Mouse (Mus musculus) forebrain, embryonic 11.5 days (tissue): Measurements from ENCODE around the gene Ssu72. TPM values are rescaled to one million over a fixed set of nuclear protein-coding genes. Genes with fewer than 3 reads are reported as not detected.

ENCODE experiments used
- ATAC-seq: fragments of 200-750 bp; cut with Nextera tagmentation; replicated peaks from 2 replicates; pipeline ENCODE4 v1.8.0; 2017; ENCODE audit warnings: moderate TSS enrichment; ENCODE audit not compliant: low FRiP score
- DNase-seq: peaks from one replicate; pipeline ENCODE4 v3.0.0-alpha.2; 2017; ENCODE audit warnings: low spot score
- H3K27ac ChIP-seq: fragments of 300-500 bp; sonication (generic); 2 replicates; pipeline ENCODE4 v1.5.1; 2014; ENCODE audit warnings: low read depth, low read length
- H3K27me3 ChIP-seq: fragments of 300-500 bp; sonication (generic); 2 replicates; pipeline ENCODE4 v1.6.1; 2014; ENCODE audit warnings: mild to moderate bottlenecking, low read length, mixed read lengths; ENCODE audit not compliant: control insufficient read depth, insufficient read depth
- H3K36me3 ChIP-seq: fragments of 300-500 bp; sonication (generic); 2 replicates; pipeline ENCODE4 v1.6.1; 2014; ENCODE audit warnings: mild to moderate bottlenecking, low read length, moderate library complexity, mixed read lengths; ENCODE audit not compliant: control insufficient read depth, insufficient read depth
- H3K4me1 ChIP-seq: fragments of 300-500 bp; sonication (generic); replicated peaks from 2 replicates; pipeline ENCODE4 v1.6.1; 2014; ENCODE audit warnings: low read length, mixed read lengths; ENCODE audit not compliant: control insufficient read depth, insufficient read depth
- H3K4me2 ChIP-seq: fragments of 300-500 bp; sonication (generic); 2 replicates; pipeline ENCODE4 v1.6.1; 2014; ENCODE audit warnings: low read depth, mild to moderate bottlenecking, low read length, moderate library complexity, mixed read lengths; ENCODE audit not compliant: severe bottlenecking
- H3K4me3 ChIP-seq: fragments of 300-500 bp; sonication (generic); 2 replicates; pipeline ENCODE4 v1.5.1; 2014; ENCODE audit warnings: low read depth, low read length
- H3K9ac ChIP-seq: fragments of 300-500 bp; sonication (generic); 2 replicates; pipeline ENCODE4 v1.6.1; 2014; ENCODE audit warnings: low read length
- H3K9me3 ChIP-seq: fragments of 300-500 bp; sonication (generic); 2 replicates; pipeline ENCODE4 v1.6.1; 2016; ENCODE audit warnings: low read length, mixed read lengths; ENCODE audit not compliant: control insufficient read depth
- WGBS: fragments of 180-500 bp; shearing (Covaris S2); extraction: QIAGEN DNeasy Blood & Tissue Kit; methylation state at CpG from one replicate; pipeline ENCODE4 v1.1.7; 2014; 5-methylcytosine and 5-hydroxymethylcytosine counted together
- polyA plus RNA-seq: library from polyadenylated mRNA; unstranded; fragments of >200 nt; fragmentation: Nextera tagmentation; extraction: Ambion mirVana; gene quantifications from 2 replicates; pipeline ENCODE4 v1.2.1, GENCODE M21; 2014

Gene Ssu72
- polyA plus RNA-seq, 1 experiment from 2014 or later = 138 TPM

DNA sequence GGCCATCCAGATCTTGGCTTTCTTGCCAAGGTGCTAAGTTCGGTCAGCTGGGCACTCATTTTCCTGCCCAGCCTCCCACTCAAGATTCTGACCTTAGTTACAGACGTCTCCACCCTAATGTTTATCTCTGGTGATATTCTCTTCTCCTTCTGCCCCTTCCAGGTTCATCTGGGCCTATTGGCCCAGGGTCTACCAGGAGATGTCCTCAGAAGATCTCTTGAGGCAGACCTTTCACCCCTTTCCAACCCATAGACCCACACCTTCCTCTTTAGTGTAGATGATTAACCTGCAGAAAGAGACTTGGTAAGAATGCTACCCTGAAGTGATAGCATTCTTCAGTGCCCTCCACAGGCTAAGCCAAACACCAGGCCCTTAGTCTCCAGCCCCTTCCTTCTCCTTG, 67.1 kb downstream of the Ssu72 start:
- DNase-seq (no peak), ATAC-seq (no peak)
- Histone ChIP-seq H3K27me3 (peaks cover 9% of the 10 kb centered on the region), H3K36me3 (no peaks in the 10 kb centered on the region), H3K9ac (no peak overlapping the region), H3K9me3 (no peaks in the 10 kb centered on the region), H3K4me2 (no peak overlapping the region), H3K27ac (no peak overlapping the region), H3K4me3 (no peak overlapping the region), H3K4me1 (peaks cover 11% of the 10 kb centered on the region; the same call in 1 of the 2 replicates)
- whole genome bisulfite sequencing = 86% methylated on average over 2 of the region's 2 CpGs

DNA sequence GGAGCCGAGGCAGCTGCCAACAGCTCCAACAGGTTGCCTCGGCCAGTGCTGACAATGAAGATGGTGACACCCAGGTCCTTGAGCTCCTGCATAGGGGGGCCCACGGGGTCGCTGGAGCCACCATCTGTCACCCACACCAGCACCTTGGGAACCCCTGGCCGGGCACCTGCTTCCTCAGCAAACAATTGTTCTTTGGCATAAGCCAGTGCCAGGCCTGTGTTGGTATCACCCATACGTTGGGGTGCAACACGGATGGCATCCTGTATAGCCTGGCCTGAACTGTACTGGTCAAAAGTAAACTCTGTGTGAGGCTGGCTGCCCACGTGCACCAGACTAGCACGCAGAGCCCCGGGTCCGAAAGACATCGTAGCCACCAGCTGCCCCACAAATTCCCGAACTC, 68.2 kb downstream of the Ssu72 start:
- Histone ChIP-seq H3K27ac (no peak overlapping the region), H3K36me3 (no peaks in the 10 kb centered on the region), H3K4me2 (no peak overlapping the region), H3K9ac (no peak overlapping the region), H3K9me3 (no peaks in the 10 kb centered on the region), H3K4me1 (peaks cover 11% of the 10 kb centered on the region; the same call in 1 of the 2 replicates), H3K27me3 (peaks cover 9% of the 10 kb centered on the region), H3K4me3 (no peak overlapping the region)
- ATAC-seq (no peak), DNase-seq (no peak)
- WGBS = 86% methylated on average over 13 of the region's 13 CpGs

DNA sequence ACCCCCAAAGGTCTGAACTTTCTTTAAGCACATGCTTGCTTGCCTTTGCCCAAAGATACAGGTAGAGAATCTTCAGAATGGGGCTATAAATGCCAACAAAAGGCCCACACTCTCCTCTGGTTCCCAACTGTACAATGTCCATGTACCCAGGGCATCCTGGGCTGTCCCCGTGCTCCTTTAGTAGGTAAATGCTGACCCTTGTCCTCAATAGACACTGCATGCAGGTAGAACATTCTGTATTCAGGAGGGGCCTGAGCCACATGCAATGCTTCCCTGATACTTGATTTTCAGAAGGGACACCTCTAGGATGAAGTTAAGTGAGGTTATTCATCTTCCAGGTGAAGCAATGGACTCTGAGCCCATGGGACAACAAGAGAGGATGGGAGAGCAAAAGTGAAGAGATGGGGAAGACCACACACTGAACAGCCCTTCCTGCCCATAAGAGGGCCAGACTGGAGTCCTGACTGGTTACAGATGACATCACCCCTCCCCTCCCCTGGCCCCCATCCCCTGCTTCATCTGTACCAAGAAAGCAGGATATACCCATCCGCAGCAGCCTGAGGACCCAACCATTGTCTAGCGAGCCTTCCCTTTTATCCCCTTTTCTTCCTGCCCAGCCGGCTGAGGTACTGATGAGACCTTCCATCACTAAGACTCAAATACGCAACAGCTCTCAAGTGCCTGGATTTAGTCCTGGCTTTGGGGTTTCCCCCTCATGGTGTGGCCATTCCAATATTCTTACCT, 68.9 kb downstream of the Ssu72 start:
- H3K9ac ChIP-seq = peak overlapping the region; percentile 8
- H3K27ac ChIP-seq = no peak overlapping the region
- peaks cover 9% of the 10 kb centered on the region for H3K27me3 ChIP-seq
- H3K9me3 ChIP-seq = no peaks in the 10 kb centered on the region
- DNase-seq = no peak
- peak overlapping the region; percentile 67; the same call in 1 of the 2 replicates for H3K4me2 ChIP-seq
- H3K36me3 ChIP-seq = no peaks in the 10 kb centered on the region
- 28% methylated on average over 5 of the region's 5 CpGs for WGBS
- H3K4me1 ChIP-seq = peaks cover 11% of the 10 kb centered on the region; the same call in 1 of the 2 replicates
- H3K4me3 ChIP-seq = no peak overlapping the region; the same call in 1 of the 2 replicates
- no peak for ATAC-seq

DNA sequence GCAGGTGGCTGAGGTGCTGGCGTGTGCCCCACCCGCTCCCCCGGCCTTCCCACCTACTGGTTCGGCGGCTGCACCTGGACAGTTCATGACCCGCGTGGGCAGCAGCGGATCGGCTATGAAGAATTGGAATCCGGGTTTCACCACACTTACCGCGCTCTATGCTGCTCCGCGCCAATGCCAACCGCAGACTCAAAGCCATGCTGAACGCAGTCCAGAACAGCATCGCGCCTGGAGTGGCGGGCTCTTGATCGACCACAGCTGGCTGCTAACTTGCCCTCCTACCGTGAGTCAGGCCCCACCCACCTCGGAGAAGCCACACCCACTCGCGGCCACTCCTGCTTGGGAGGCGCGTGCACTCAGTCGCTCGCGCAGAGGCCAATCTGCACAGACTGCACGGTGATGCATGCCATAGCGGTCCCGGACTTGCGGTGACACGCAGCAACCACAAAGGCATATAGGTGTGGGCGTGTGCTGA, 69.7 kb downstream of the Ssu72 start, which contains the start of gene Vwa1:
Vwa1 (minus strand) TSS at position 419 of the 475 bp plus-strand sequence.
- Histone ChIP-seq H3K4me1 (peaks cover 11% of the 10 kb centered on the region; the same call in 1 of the 2 replicates), H3K27ac (no peak within 1 kb of the TSS), H3K9ac (peak within 1 kb of the TSS; percentile 42), H3K36me3 (no peaks in the 10 kb centered on the region), H3K4me3 (peak within 1 kb of the TSS; percentile 24), H3K4me2 (peak within 1 kb of the TSS; percentile 67), H3K9me3 (no peaks in the 10 kb centered on the region), H3K27me3 (peaks cover 9% of the 10 kb centered on the region)
- DNase-seq (peak; percentile 90), ATAC-seq (peak; percentile 40; the same call in 1 of the 2 replicates)
- WGBS = under 1% methylated on average over 35 of the region's 35 CpGs

DNA sequence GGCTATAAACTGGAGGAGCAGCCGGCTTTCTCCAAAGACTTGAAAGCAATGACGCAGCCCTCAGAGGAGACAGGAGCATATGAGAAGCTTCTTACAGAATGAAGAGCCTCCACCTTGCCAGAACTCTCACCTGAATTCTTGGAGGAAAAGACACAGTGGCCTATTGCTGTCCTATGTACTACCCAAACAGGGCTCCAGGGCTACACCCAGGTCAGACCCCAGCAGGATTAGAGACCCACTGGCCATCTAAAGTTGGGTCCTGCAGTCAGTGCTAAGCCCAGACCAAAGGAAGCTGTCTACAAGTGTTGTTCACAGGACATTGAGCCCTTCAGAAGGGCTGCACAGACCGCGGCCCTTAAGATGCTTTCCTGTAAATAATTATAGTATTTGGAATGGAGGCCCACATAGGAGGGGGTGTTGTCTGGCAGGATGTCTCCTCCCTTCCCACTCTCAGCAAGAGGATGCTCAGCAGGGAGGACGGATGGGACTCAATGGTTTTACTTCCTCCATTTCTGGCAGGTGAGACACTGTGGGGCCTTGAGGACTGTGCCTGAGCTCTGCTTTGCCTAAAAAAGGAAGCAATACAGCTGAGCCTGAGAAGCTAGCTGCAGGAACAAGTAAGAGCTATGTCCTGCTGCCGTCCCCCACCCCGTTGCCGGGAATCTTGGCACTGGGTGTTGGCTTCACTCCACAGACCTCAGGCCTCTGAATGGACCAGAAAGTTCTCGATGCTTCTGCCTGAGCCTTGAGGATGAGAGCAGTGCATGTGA, 70.6 kb downstream of the Ssu72 start:
- H3K27me3 ChIP-seq = peaks cover 9% of the 10 kb centered on the region
- DNase-seq (no peak), ATAC-seq (no peak)
- no peak overlapping the region for H3K4me3 ChIP-seq
- H3K4me1 ChIP-seq = peaks cover 8% of the 10 kb centered on the region; the same call in 1 of the 2 replicates
- H3K9me3 ChIP-seq = no peaks in the 10 kb centered on the region
- no peak overlapping the region for H3K27ac ChIP-seq
- H3K4me2 ChIP-seq = peak overlapping the region; percentile 67; the same call in 1 of the 2 replicates
- no peak overlapping the region for H3K9ac ChIP-seq
- 67% methylated on average over 9 of the region's 9 CpGs for WGBS
- H3K36me3 ChIP-seq = no peaks in the 10 kb centered on the region

DNA sequence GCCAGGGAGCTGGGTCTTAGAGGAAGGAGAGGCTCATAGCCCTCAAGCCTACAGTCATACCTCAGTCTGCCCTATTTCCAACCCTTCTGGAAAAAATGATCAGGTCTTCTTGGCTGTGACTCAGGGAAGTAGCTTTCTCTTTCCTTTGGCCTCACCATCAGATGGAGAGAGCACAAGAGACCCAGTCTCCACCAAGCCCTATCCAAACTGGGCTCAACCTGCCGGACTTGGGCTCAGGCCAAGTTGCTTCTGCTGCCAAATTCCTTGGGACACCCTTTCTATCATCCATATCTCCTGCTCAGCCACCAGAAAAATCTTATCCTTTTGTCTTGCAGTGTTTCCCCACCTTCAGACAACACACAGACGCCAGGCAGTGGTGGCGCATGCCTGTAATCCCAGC, 71.3 kb downstream of the Ssu72 start:
- H3K4me1 ChIP-seq = peaks cover 8% of the 10 kb centered on the region; the same call in 1 of the 2 replicates
- 0 out of 2 replicates have a peak overlapping the region, but pooled peaks have one; percentile 25 for H3K27ac ChIP-seq
- no peak overlapping the region for H3K4me3 ChIP-seq

DNA sequence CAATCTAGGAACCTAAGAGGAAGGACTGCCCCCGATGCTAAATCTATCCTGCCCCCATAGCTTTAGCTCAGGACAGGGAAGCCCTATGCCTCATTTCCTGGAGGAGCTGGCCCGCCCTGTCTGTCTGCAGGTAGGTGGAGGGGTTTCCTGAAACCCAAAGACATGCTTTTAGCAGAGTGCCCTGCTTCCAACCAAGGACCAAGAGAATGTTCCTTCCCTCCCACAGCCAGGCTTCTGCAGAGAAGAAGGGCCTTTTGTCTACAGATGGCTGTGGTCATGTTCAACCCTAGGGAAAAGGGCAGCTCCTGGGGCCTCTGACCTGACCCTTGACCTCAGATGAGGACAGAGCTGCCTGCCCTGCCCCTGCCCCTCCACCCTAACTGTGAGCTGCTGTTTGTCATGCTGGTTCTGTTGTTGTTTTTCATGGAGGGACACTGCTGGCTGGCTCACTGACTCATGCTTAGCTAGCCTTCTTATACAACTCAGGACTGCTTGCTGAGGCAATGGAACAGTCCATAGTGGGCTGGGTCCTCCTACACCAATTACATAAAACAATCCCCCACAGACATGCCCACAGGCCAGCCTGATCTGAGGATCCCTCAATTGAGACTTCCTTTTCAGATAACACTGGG, 72.2 kb downstream of the Ssu72 start:
- H3K9ac ChIP-seq = no peak overlapping the region
- no peak overlapping the region for H3K4me3 ChIP-seq
- 53% methylated on average over 2 of the region's 2 CpGs for WGBS
- H3K4me1 ChIP-seq = peaks cover 8% of the 10 kb centered on the region; the same call in 1 of the 2 replicates
- DNase-seq = no peak
- no peak overlapping the region for H3K4me2 ChIP-seq
- no peak for ATAC-seq
- peaks cover 9% of the 10 kb centered on the region for H3K27me3 ChIP-seq
- H3K27ac ChIP-seq = no peak overlapping the region
- H3K36me3 ChIP-seq = no peaks in the 10 kb centered on the region
- no peaks in the 10 kb centered on the region for H3K9me3 ChIP-seq

More for the DNA sequence above, 71.3 kb downstream of the Ssu72 start:
- ATAC-seq (no peak), DNase-seq (no peak)
- H3K9me3 ChIP-seq = no peaks in the 10 kb centered on the region
- H3K9ac ChIP-seq = no peak overlapping the region
- peaks cover 9% of the 10 kb centered on the region for H3K27me3 ChIP-seq
- no peak overlapping the region for H3K4me2 ChIP-seq
- 92% methylated on average over 3 of the region's 3 CpGs for WGBS
- H3K36me3 ChIP-seq = no peaks in the 10 kb centered on the region

DNA sequence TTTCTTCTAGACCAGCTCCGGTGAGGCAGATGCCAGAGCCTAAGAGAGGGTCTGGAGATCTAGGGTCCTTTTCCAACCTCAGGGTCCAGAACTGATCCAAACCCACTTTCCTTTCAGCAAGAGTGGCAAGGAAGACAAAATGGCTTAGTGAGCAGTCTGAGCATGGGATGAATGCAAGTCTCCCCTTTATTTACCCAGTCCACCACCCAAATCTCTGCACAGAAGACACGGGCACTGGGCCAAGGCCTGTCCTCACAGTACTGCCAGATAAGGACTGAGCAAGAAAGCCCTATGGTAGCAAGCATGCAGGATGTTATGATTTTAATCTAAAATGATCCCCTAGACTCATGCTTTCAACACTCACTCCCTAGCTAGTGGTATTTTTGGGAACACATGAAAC, 73.2 kb downstream of the Ssu72 start:
- peaks cover 9% of the 10 kb centered on the region for H3K27me3 ChIP-seq
- WGBS = 87% methylated on average over 2 of the region's 2 CpGs
- H3K4me1 ChIP-seq = peaks cover 8% of the 10 kb centered on the region; the same call in 1 of the 2 replicates

More for the DNA sequence above, 73.2 kb downstream of the Ssu72 start:
- DNase-seq (no peak), ATAC-seq (no peak)
- H3K36me3 ChIP-seq = no peaks in the 10 kb centered on the region
- H3K9ac ChIP-seq = no peak overlapping the region
- H3K4me2 ChIP-seq = no peak overlapping the region
- no peak overlapping the region for H3K27ac ChIP-seq
- no peak overlapping the region for H3K4me3 ChIP-seq
- H3K9me3 ChIP-seq = no peaks in the 10 kb centered on the region
